Mouse (Mus musculus) brain, adult 2 months (tissue): ENCODE measurements at regions not wholly inside any gene's neighbourhood (a gene's known extent, or its start where the extent isn't known, plus 50 kb on each side); places are given as distances from the start of the nearest gene placed in this dataset.

ENCODE experiments used
- DNase-seq: peaks from one replicate; pipeline ENCODE4 v3.0.0; 2011; ENCODE audit warnings: low read depth, low spot score

GRCm38 (mm10) chr12:61146695-61147094 lies 376.3 kb upstream of the Lrfn5 start:
- peak; percentile 4 for DNase-seq

GRCm38 (mm10) chr12:61175331-61175730 lies 347.6 kb upstream of the Lrfn5 start:
- DNase-seq: peak; percentile 4
